Mouse (Mus musculus) activated CD4-positive, CD25-positive, alpha-beta regulatory T cell, adult 4 months (primary cell): Measurements from ENCODE around the gene Fbxo39. TPM values are rescaled to one million over a fixed set of nuclear protein-coding genes. Genes with fewer than 3 reads are reported as not detected.

Experiments
- ATAC-seq: one replicate; pipeline ENCODE4 v1.8.0; 2017
- polyA plus RNA-seq, 2 experiments: library from polyadenylated mRNA; unstranded; fragments of 100-300 nt; shearing (Covaris generic); gene quantifications; one replicate each; pipeline ENCODE4 v1.2.1; 2017

The Fbxo39 gene
- polyA plus RNA-seq = under 1 TPM; 0.20 to 0.28 TPM

- no peak for ATAC-seq
These were observed at the start of gene Fbxo39 for GRCm38 (mm10) chr11:72314151-72314895. Gene Fbxo39 (plus strand): TSS chr11:72314444.

GRCm38 (mm10) chr11:72265483-72265882, 48.8 kb upstream of the Fbxo39 start:
- no peak for ATAC-seq

GRCm38 (mm10) chr11:72266207-72266959, 47.9 kb upstream of the Fbxo39 start:
- no peak for ATAC-seq

- ATAC-seq = no peak
These were observed 47.2 kb upstream of the Fbxo39 start, which contains the start of gene Slc13a5 for GRCm38 (mm10) chr11:72266960-72267560. Gene Slc13a5 (minus strand): TSS chr11:72267222.

- ATAC-seq = no peak
These were observed 42.5 kb upstream of the Fbxo39 start for GRCm38 (mm10) chr11:72271761-72272160.

GRCm38 (mm10) chr11:72273341-72273740, 40.9 kb upstream of the Fbxo39 start:
- ATAC-seq = no peak

- ATAC-seq = no peak
These were observed 32.9 kb upstream of the Fbxo39 start for GRCm38 (mm10) chr11:72281143-72281851.

- no peak for ATAC-seq
These were observed 32.3 kb upstream of the Fbxo39 start for GRCm38 (mm10) chr11:72281852-72282400.

- no peak for ATAC-seq
These were observed 30.6 kb upstream of the Fbxo39 start for GRCm38 (mm10) chr11:72283486-72284224.

- no peak for ATAC-seq
These were observed 29.6 kb upstream of the Fbxo39 start for GRCm38 (mm10) chr11:72284532-72285182.

GRCm38 (mm10) chr11:72285971-72286480, 28.2 kb upstream of the Fbxo39 start:
- no peak for ATAC-seq

- no peak for ATAC-seq
These were observed 27.6 kb upstream of the Fbxo39 start for GRCm38 (mm10) chr11:72286651-72287050.

GRCm38 (mm10) chr11:72287126-72287525, 27.1 kb upstream of the Fbxo39 start:
- ATAC-seq = no peak

- ATAC-seq = no peak
These were observed 26.7 kb upstream of the Fbxo39 start for GRCm38 (mm10) chr11:72287543-72287942.

GRCm38 (mm10) chr11:72293116-72293515, 21.1 kb upstream of the Fbxo39 start:
- ATAC-seq = no peak

GRCm38 (mm10) chr11:72301334-72301733, 12.9 kb upstream of the Fbxo39 start, which contains the start of gene Xaf1:
Gene Xaf1 (plus strand): TSS chr11:72301629.
- peak; percentile 92 for ATAC-seq

- no peak for ATAC-seq
These were observed 12.0 kb upstream of the Fbxo39 start for GRCm38 (mm10) chr11:72302230-72302629.

- ATAC-seq = no peak
These were observed 6.8 kb upstream of the Fbxo39 start for GRCm38 (mm10) chr11:72307461-72307860.

- no peak for ATAC-seq
These were observed 5.3 kb upstream of the Fbxo39 start for GRCm38 (mm10) chr11:72308982-72309381.

GRCm38 (mm10) chr11:72310491-72310890, 3.8 kb upstream of the Fbxo39 start:
- no peak for ATAC-seq
